Mouse (Mus musculus) erythroblast, embryonic 14.5 days (primary cell): ENCODE measurements around the gene Cd79a.

Experiments
- GATA1 ChIP-seq: IDR thresholded peaks from 2 replicates; pipeline ENCODE4 v1.6.1; 2012; ENCODE audit warnings: low read length, inconsistent platforms, mixed read lengths
- TAL1 ChIP-seq: IDR thresholded peaks from 3 replicates; pipeline ENCODE4 v1.6.1; 2012; ENCODE audit warnings: low read length, inconsistent platforms, mixed read lengths

DNA sequence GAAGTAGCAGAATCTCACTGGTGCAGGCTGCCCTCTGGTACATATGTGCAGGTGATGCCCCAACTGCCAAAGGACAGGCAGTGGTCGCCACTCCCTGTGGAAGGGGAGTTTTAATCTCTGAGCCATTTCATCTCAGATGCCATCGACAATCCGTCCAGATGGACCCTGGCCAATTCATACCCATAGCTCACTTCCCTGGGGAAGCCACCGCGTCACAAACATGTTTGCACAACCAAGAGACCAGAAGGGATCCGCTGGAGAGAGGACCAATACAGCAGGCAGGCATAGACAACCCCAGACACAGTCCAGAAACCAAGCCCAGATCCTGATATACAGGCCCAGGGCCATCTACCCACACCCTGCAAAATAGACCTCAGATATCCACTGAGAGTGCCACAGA, 33.3 kb downstream of the Cd79a start:
- TF ChIP-seq TAL1 (no peak), GATA1 (no peak)
